20 mouse cellular contexts compared by ENCODE assay signal in the genomic region with DNA sequence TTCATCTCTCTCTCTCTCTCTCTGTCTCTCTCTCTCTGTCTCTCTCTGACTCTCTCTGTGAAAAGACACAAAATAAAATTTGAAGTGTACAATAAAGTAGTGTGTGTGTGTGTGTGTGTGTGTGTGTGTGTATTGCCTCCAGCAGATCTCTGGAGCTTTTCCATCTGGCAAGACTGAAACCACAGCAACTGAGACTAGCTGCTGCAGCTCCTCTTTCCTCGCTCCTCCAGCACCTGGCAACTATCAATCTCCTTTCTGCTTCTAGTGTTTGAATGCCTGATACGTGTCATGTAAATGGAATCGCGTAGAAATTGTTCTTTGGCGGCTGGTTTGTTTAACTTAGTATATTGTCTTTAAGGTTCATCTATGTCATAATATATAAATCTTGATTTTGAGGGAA. TPM values are rescaled to one million over a fixed set of nuclear protein-coding genes. Genes with fewer than 3 reads are reported as not detected.
A peak's percentile ranks its signal among the peaks of the same experiment; 100 is the strongest.
DNase-seq lines count a peak whose midpoint lies in the region; ATAC-seq and TF ChIP-seq lines count a peak whose summit lies in the region.
"Had no signal": no experiment of that assay in that cellular context is flagged by ENCODE, and none has a peak within 500 bp of the region (broad histone marks: within the 10 kb centered on the region; RNA-seq: fewer than 3 reads in every experiment).

No protein-coding gene starts in this region.

- H3K27ac ChIP-seq in intestine, embryonic 15.5 days: no peak overlapping the region
- no peak overlapping the region for H3K27ac ChIP-seq in intestine, postnatal 0 days (ENCODE audit: low read depth, low read length)
- H3K27ac ChIP-seq in embryonic facial prominence, embryonic 14.5 days (replicated peaks; ENCODE audit: low read depth, low read length): 0 out of 2 replicates have a peak overlapping the region, but pooled peaks have one; percentile 6
- H3K27ac ChIP-seq in cerebellum, adult 2 months (ENCODE audit: insufficient read depth, low read length): no peak overlapping the region
- H3K27ac ChIP-seq: forebrain, embryonic 15.5 days; hindbrain, embryonic 13.5 days; left cerebral cortex, adult 2 months; stomach, postnatal 0 days had no signal

- TF ChIP-seq POLR2A in cerebellum, adult 2 months (IDR thresholded peaks at IDR 0.05; ENCODE audit: borderline replicate concordance, insufficient read depth, low read length): no peak

- no peak overlapping the region for H3K4me2 ChIP-seq in intestine, embryonic 15.5 days (replicated peaks)
- H3K4me2 ChIP-seq in intestine, postnatal 0 days (replicated peaks; ENCODE audit: low read depth): no peak overlapping the region
- H3K4me2 ChIP-seq in embryonic facial prominence, embryonic 14.5 days (ENCODE audit: low read depth, low read length): no peak overlapping the region
- H3K4me2 ChIP-seq: forebrain, embryonic 15.5 days; heart, embryonic 11.5 days; hindbrain, embryonic 13.5 days; liver, embryonic 11.5 days had no signal

- no peak overlapping the region for H3K9ac ChIP-seq in intestine, embryonic 15.5 days
- H3K9ac ChIP-seq in intestine, postnatal 0 days (ENCODE audit: low read depth, low read length): no peak overlapping the region
- no peak overlapping the region for H3K9ac ChIP-seq in embryonic facial prominence, embryonic 14.5 days (ENCODE audit: low read depth, low read length)
- H3K9ac ChIP-seq: forebrain, embryonic 15.5 days; hindbrain, embryonic 13.5 days had no signal

- no peak overlapping the region for H3K4me3 ChIP-seq in intestine, embryonic 15.5 days (replicated peaks)
- no peak overlapping the region for H3K4me3 ChIP-seq in intestine, postnatal 0 days (ENCODE audit: low read depth, low read length)
- H3K4me3 ChIP-seq in embryonic facial prominence, embryonic 14.5 days (ENCODE audit: low read depth, low read length): no peak overlapping the region
- no peak overlapping the region for H3K4me3 ChIP-seq in cerebellum, adult 2 months (replicated peaks; ENCODE audit: insufficient read depth, low read depth, low read length)
- H3K4me3 ChIP-seq: forebrain, embryonic 15.5 days; hindbrain, embryonic 13.5 days; left cerebral cortex, adult 2 months had no signal

- 34% methylated on average over 5 of the region's 5 CpGs for WGBS in intestine, embryonic 15.5 days
- WGBS in intestine, postnatal 0 days: 49% methylated on average over 5 of the region's 5 CpGs
- WGBS in embryonic facial prominence, embryonic 14.5 days: 37% methylated on average over 5 of the region's 5 CpGs
- 24% methylated on average over 5 of the region's 5 CpGs for WGBS in cerebellum, adult 2 months

- H3K27me3 ChIP-seq in intestine, embryonic 15.5 days (replicated peaks): no peaks in the 10 kb centered on the region
- H3K27me3 ChIP-seq in intestine, postnatal 0 days (replicated peaks; ENCODE audit: control insufficient read depth, insufficient read depth, low read length): no peaks in the 10 kb centered on the region
- H3K27me3 ChIP-seq in embryonic facial prominence, embryonic 14.5 days (replicated peaks; ENCODE audit: control insufficient read depth, insufficient read depth, low read length): no peaks in the 10 kb centered on the region; the same call in 1 of the 2 replicates
- no peaks in the 10 kb centered on the region for H3K27me3 ChIP-seq in cerebellum, adult 2 months (ENCODE audit: control insufficient read depth, insufficient read depth, low read length)
- H3K27me3 ChIP-seq: forebrain, embryonic 15.5 days; hindbrain, embryonic 13.5 days had no signal

- H3K9me3 ChIP-seq in intestine, embryonic 15.5 days: no peaks in the 10 kb centered on the region
- no peaks in the 10 kb centered on the region for H3K9me3 ChIP-seq in intestine, postnatal 0 days (ENCODE audit: control insufficient read depth)
- H3K9me3 ChIP-seq in embryonic facial prominence, embryonic 14.5 days (ENCODE audit: control insufficient read depth, low read length): no peaks in the 10 kb centered on the region
- H3K9me3 ChIP-seq: forebrain, embryonic 15.5 days; hindbrain, embryonic 13.5 days had no signal

- no peaks in the 10 kb centered on the region for H3K36me3 ChIP-seq in intestine, embryonic 15.5 days
- H3K36me3 ChIP-seq in intestine, postnatal 0 days (ENCODE audit: control insufficient read depth, insufficient read depth): no peaks in the 10 kb centered on the region
- H3K36me3 ChIP-seq in embryonic facial prominence, embryonic 14.5 days (ENCODE audit: control insufficient read depth, insufficient read depth, low read length): no peaks in the 10 kb centered on the region
- H3K36me3 ChIP-seq: forebrain, embryonic 15.5 days; hindbrain, embryonic 13.5 days had no signal

- peak; percentile 5 for DNase-seq in adrenal gland, postnatal 10 days
- DNase-seq in adrenal gland, adult 2 months: no peak
- DNase-seq in embryonic facial prominence, embryonic 14.5 days (ENCODE audit: low spot score): peak; percentile 78
- peak; percentile 6 for DNase-seq in lung, postnatal 14 days
- DNase-seq in cerebellum, adult 2 months: no peak
- no peak for DNase-seq in right cerebral cortex, adult 18-20 months
- DNase-seq: adrenal gland, postnatal 36 days; cerebellum, adult 11 months; kidney, adult 8-10 months had no signal

- TF ChIP-seq CTCF in intestine, postnatal 0 days (IDR thresholded peaks at IDR 0.05; ENCODE audit: low read depth): no peak
- no peak for TF ChIP-seq CTCF in cerebellum, adult 2 months (IDR thresholded peaks at IDR 0.05; ENCODE audit: borderline replicate concordance, insufficient read depth, low read depth, low read length)

- H3K4me1 ChIP-seq in intestine, embryonic 15.5 days (replicated peaks): no peaks in the 10 kb centered on the region
- no peaks in the 10 kb centered on the region for H3K4me1 ChIP-seq in intestine, postnatal 0 days (replicated peaks; ENCODE audit: control insufficient read depth, insufficient read depth, low read length)
- H3K4me1 ChIP-seq in embryonic facial prominence, embryonic 14.5 days (ENCODE audit: control insufficient read depth, insufficient read depth, low read length): no peaks in the 10 kb centered on the region
- H3K4me1 ChIP-seq in cerebellum, adult 2 months (ENCODE audit: control insufficient read depth, insufficient read depth, low read length): no peaks in the 10 kb centered on the region
- H3K4me1 ChIP-seq: forebrain, embryonic 15.5 days; hindbrain, embryonic 13.5 days had no signal

- ATAC-seq in intestine, embryonic 15.5 days: 0 out of 2 replicates have a peak, but pooled peaks have one; percentile 34
- ATAC-seq in intestine, postnatal 0 days: no peak
- no peak for ATAC-seq in embryonic facial prominence, embryonic 14.5 days (ENCODE audit: low read depth)
- ATAC-seq: forebrain, embryonic 15.5 days had no signal

RNA-seq across cellular contexts. Expression of a gene that starts 57.7 kb away (rescaled TPM):
- 10 to 100 TPM in 1 of 2 experiments, 1 to 10 TPM in 1; 8.5 to 13.7 TPM for total RNA-seq in adrenal gland, postnatal 10 days (2021)
- not detected for total RNA-seq in adrenal gland, adult 2 months (2021)
- polyA plus RNA-seq in adrenal gland, adult 2 months (2012; rRNA removed): not detected in 2 replicates
- polyA plus RNA-seq in intestine, embryonic 15.5 days (2015; fragmentation: Nextera tagmentation; extraction: Ambion mirVana): 0.14 TPM in 1 of 2 replicates, not detected in the other
- 0.46 and 1.1 TPM in 2 replicates for polyA plus RNA-seq in intestine, postnatal 0 days (2015; fragmentation: Nextera tagmentation; extraction: Ambion mirVana)
- polyA plus RNA-seq in embryonic facial prominence, embryonic 14.5 days (2014; fragmentation: Nextera tagmentation; extraction: Ambion mirVana): not detected in 2 replicates
- polyA plus RNA-seq in cerebellum, adult 2 months (2012; rRNA removed): not detected in 2 replicates
- total RNA-seq: adrenal gland, postnatal 36 days; layer of hippocampus, adult 18-20 months; left cerebral cortex, adult 2 months; megakaryocyte progenitor cell, adult 5-6 weeks had no signal
- polyA plus RNA-seq: forebrain, embryonic 15.5 days; heart, embryonic 11.5 days; hindbrain, embryonic 13.5 days; small intestine, adult 2 months had no signal

RNA-seq across cellular contexts. Expression of a gene that starts 58.7 kb away (rescaled TPM):
- not detected for total RNA-seq in adrenal gland, postnatal 10 days (2021)
- not detected for total RNA-seq in adrenal gland, adult 2 months (2021)
- polyA plus RNA-seq in adrenal gland, adult 2 months (2012; rRNA removed): not detected in 2 replicates
- not detected in 2 replicates for polyA plus RNA-seq in intestine, embryonic 15.5 days (2015; fragmentation: Nextera tagmentation; extraction: Ambion mirVana)
- polyA plus RNA-seq in intestine, postnatal 0 days (2015; fragmentation: Nextera tagmentation; extraction: Ambion mirVana): not detected in 2 replicates
- not detected in 2 replicates for polyA plus RNA-seq in embryonic facial prominence, embryonic 14.5 days (2014; fragmentation: Nextera tagmentation; extraction: Ambion mirVana)
- not detected in 2 replicates for polyA plus RNA-seq in cerebellum, adult 2 months (2012; rRNA removed)
- total RNA-seq: adrenal gland, postnatal 36 days; layer of hippocampus, adult 18-20 months; left cerebral cortex, adult 2 months; megakaryocyte progenitor cell, adult 5-6 weeks had no signal
- polyA plus RNA-seq: forebrain, embryonic 15.5 days; heart, embryonic 11.5 days; hindbrain, embryonic 13.5 days; liver, embryonic 11.5 days; small intestine, adult 2 months; stomach, postnatal 0 days had no signal

Comparison
In these comparisons a context has a peak if more than half of its experiments do, and no peak if none do; other contexts are left out.
1. DNase-seq: peak in adrenal gland, postnatal 10 days (single experiment), embryonic facial prominence, embryonic 14.5 days (single experiment) and lung, postnatal 14 days (single experiment); none in adrenal gland, adult 2 months (single experiment), cerebellum, adult 2 months (0 of 2) and right cerebral cortex, adult 18-20 months (single experiment).